Mouse (Mus musculus): Measurements from ENCODE around the gene Shisa5. TPM values are rescaled to one million over a fixed set of nuclear protein-coding genes. Genes with fewer than 3 reads are reported as not detected.

Shisa5 gene
- total RNA-seq, 1 experiment from 2014 or later, result 54.1 TPM

DNA sequence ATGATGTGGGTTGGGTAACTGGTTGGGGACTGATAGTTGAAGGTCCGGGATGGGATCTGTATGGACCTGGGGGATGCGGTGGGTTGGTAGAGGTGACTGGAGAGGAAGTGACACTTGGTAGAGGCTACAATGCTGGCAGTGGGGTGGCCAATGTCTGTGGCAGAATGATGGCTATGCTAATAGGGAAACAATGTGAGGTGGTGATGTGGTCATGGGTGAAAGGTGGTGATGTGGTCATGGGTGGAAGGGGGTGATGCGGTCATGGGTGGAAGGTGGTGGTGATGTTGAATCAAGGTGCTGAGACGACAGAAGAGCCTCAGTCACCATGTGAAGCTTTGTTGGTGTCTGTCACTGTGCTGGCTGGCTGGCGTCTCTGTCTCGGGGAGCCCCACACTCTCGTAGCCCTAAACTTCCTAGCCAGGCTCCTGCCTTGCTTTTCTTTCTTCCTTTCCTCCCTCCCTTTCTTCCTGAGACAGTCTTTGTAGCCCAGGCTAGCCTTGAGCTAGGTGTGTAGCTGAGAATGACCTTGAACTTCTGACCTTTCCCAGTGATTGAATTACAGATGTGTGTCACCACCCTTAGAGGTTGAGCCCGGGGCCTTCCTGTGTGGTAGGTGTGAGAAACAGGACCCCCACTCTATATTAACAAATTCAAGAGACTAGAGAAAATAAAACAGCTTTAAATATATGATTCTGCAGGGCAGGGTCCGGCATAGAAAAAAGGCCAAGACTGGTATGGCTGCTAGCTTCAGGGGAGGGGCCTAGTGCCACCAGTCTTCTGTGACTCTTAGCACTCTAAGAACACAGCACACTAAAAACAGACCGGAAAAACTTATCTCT is 13.5 kb downstream of the Shisa5 start:
- peak; percentile 24 for ATAC-seq (replicated peaks; ENCODE audit: low read depth, poor library complexity, severe bottlenecking)

DNA sequence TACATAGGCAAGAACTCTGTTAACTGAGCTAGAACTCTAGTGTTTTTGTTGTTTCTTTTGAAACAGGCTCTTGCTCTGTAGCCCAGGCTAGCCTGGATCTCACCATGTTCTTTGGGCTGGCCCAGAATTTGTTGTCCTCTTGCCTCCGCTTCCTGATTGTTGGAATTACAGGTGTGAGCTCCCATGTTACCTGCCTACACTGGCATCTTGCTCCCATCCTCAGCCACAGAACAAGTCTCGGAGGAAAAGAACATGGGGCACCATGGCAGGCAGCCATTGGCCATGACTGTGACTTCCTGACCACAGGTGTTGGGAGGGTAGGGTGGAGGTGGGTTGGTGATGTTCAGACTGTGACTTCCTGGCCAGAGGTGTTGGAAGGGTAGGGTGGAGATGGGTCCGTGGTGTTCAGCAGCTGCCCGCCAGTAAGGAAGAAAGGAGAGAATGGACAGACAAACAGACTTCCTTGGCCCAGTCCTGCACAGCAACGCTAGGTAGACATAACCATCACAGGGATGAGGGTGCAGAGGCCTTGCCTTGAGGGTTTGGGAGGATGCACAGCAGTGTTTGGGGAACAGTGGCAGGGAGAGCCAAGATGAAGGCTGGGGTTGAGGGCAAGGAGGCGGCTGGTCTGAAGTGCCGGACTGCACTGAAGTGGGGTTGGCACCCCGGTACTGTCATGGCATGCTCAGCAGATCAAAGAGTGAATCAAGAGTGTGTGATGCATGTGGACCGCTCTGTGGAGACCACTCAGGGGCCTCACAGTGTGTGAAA is 14.3 kb downstream of the Shisa5 start:
- ATAC-seq (replicated peaks; ENCODE audit: low read depth, poor library complexity, severe bottlenecking), result no peak

DNA sequence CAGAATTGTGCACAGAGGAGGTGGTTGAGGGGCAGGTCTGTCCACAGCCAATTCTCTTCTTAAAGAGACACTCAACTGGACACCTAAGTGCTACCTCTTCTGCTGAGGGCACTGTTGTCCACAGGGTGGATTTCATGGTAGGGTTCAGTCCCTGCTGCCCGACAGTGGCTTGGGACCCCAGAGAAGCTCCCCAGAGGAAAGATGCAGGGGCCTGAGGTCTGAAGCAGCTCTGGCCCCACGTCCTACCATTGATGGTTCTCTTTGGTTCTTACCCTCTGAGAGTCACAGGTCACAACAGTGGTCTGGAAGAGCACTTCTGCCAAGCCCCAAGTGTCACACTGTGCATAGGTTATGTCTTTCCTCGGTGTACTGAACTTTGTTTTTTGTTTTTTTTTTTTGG is 15.0 kb downstream of the Shisa5 start:
- ATAC-seq (replicated peaks; ENCODE audit: low read depth, poor library complexity, severe bottlenecking), result no peak

DNA sequence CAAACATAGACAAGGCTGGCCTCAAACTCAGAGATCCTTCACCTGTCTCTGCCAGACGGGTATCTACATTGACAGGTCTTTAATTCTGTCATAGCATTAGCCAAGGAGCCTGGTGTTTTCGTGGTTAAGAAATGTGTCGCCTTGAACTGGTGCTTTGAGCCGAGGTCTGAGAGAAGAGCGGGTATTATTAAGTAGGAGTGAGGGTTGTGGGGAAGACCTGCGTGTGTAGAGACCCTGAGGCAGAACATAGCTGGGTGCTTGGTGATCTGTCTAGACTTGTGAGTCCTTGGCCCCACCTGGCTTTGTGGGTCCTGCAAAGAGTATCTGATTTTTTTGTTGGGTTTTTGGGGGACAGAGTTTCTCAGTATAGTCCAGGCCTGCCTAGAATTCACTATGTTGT is 15.5 kb downstream of the Shisa5 start:
- ATAC-seq (replicated peaks; ENCODE audit: low read depth, poor library complexity, severe bottlenecking), result no peak

DNA sequence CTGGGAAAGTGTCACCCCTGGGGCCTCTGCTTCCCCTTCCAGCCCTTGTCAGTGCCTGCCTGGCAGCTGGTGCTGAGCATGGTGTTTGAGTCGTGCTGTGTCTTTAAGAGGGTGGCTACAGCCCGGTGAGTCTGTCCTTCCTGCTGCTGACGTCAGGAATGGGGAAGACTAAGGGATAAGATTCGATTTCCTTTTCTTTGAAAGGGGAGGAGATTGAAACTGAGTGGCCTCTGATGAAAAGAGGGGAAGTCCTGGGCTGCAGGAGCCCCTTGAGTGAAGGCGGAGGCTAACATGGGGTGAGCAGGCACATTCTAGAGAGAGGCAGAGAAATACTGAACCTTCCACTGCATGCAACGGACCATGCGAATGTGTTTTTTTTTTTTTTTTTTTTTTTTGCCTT is 16.3 kb downstream of the Shisa5 start:
- ATAC-seq (replicated peaks; ENCODE audit: low read depth, poor library complexity, severe bottlenecking), result peak; percentile 69

DNA sequence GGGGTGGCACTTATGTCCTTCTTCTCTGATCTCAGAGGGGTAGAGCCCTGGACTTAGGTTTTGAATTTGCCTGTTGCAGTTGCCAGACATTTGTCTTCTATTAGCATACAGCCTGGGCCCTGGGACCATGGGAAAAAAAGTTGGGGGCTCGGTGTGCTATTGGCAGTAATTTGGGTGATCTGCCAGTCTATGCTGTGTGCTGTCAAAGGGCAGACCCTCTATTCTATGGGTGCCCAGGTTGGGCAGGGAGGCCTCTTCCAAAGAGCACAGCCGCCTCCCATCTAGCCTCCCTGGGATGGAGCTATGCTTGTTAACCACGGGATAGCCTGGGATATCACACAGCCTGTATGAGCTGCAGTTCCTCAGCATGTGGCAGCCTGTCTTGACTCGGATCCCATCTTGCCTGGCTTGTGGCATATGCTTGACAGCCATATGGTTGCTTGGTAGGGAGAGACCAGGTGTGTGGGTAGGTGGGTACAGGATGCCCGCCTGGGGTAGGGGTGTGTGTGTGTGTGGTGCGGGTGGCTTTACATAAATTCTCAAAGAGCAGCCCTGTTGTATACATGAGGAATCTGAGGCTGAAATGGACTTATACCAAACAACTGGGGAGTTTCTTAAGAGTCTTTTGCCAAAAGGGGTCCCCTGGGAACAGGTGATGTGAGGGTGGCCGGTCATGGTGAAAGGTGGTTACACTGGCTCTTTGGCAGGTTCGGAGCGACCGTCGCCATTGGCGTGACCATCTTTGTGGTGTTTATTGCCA is 17.1 kb downstream of the Shisa5 start:
- no peak for ATAC-seq (replicated peaks; ENCODE audit: low read depth, poor library complexity, severe bottlenecking)

DNA sequence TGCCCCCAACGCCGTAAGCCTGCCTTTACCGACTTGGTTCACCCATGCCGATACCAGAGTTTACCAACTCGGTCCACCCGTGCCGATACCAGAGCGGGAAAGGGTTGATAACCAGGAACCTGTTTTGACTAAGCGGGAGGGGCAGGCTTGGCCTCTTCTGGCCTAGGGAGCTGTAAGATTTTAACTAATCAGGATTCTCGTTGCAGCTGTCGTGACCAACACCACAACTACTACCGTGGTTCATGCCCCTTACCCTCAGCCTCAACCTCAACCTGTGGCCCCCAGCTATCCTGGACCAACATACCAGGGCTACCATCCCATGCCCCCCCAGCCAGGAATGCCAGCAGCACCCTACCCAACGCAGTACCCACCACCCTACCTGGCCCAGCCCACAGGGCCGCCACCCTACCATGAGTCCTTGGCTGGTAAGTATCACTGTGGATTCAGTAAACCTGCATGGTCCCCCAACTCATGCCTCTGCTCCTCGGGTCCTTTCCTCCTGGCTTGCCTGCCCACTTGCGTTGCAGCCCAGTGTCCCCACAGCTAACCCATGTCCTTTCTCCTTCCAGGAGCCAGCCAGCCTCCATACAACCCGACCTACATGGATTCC is 17.8 kb downstream of the Shisa5 start:
- no peak for ATAC-seq (replicated peaks; ENCODE audit: low read depth, poor library complexity, severe bottlenecking)

DNA sequence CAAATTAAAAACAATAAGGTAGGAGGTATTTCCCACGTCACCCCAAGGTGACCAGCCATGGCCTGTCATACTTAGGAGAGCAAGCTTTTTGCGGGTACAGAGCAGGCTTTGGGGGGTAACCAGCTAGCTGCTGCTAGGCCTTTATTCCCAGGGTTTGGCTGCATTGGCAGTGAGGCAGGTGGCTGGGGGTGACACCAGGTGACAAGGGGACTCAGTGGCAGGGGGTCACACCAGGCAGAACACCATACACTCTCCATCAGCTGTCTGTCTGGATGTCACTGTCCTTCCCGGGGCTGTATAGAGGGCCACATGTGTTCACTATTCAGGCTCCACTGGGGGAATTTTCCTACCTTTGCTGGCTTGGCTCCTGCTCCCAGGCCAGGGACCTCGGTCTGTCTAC is 18.6 kb downstream of the Shisa5 start:
- ATAC-seq (replicated peaks; ENCODE audit: low read depth, poor library complexity, severe bottlenecking), result no peak

DNA sequence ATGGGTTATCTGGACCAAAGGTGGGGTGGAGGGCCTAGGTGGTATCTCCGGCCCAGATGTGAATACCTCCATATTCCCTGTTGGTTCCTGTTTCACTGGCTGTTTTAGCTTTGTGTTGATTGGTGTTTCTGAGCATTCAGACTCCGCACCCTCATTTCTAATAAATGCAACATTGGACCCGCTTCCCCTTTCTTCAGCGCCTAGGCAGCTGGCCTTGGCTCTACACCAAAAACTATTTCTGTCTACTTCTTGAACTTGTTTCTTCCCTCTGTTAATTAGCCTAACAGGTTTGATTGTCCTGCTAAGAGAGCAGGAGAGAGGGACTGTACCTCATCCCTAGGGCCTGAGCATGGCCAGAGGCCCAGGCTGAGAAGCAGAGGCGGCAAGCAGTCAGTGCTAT is 19.2 kb downstream of the Shisa5 start:
- ATAC-seq (replicated peaks; ENCODE audit: low read depth, poor library complexity, severe bottlenecking), result peak; percentile 16; the same call in 1 of the 2 replicates

DNA sequence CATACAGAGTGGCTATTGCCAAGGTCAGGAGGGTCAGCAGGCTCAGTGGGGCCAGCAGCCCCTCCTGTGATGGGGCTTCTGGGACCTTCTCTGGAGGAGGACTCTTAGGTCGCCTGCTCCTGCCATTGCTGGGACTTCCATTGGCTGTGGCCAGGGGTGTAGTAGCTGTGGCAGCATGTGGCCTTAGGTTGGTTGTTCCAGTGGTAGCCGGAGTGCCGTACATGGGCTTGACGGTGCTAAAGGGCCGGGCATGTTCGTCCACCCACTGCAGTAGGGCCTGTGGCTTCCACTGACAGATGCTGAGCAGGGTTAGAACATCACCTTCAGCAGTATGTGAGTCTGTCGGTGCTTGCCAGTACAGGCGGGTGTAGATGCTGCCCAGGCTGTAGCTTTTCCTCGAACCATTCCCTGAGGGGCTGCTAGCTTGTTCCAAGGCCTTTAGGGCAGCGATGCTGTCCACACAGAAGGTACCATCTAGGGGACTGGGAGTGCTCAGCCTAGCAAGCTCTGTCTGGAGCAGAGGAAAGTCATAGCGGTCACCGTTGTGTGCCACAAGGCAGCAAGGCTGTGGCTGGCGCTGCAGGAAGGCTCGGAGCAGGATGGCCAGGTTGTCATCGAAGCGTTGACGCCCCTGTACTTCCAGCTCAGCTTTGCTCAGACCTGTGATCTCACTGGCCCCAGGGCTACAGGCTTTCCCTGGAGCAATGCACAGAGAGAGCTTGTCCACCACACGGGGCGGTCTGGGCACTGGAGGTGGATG is 19.8 kb downstream of the Shisa5 start:
- ATAC-seq (replicated peaks; ENCODE audit: low read depth, poor library complexity, severe bottlenecking), result no peak

DNA sequence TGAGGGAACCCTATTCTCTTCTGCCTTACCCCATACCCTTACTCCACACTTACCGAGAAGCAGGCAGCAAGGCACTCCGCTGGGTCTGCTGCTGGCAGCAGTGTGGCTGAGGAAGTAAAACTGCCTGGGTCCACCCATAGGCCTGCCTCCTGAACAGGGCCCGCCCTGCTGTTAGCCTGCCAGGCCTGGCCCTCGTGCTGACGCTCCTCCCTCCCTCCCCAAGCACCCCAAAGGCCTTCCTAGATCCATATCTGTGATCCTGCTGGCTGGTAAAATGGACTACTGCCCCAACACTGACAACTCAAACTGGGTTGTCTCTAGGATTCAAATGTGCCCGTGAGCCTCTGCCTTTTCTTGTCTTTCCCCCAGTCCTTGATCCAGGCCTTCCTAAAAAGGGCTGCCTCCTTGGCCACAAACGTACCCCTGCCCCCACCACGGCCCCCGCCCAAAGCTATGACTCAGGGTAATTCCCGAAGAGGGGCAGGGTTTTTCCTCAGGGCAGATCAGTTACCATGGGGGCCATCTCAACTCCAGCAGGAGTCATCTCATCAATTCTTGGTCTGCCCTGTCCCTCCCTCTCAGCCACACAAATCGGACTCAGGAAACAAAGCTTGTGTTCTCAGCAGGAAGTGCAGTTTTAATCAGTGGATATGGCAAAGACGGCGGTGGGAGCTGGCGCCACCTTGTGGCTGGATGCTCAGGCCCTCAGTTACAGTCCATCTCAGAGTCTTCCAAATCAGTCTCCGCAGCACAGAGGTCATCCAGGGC is 21.0 kb downstream of the Shisa5 start, which contains the start of gene Trex1:
Gene Trex1, minus strand, starts transcription at position 599 of the 768 bp plus-strand sequence.
- ATAC-seq (replicated peaks; ENCODE audit: low read depth, poor library complexity, severe bottlenecking), result peak; percentile 72

DNA sequence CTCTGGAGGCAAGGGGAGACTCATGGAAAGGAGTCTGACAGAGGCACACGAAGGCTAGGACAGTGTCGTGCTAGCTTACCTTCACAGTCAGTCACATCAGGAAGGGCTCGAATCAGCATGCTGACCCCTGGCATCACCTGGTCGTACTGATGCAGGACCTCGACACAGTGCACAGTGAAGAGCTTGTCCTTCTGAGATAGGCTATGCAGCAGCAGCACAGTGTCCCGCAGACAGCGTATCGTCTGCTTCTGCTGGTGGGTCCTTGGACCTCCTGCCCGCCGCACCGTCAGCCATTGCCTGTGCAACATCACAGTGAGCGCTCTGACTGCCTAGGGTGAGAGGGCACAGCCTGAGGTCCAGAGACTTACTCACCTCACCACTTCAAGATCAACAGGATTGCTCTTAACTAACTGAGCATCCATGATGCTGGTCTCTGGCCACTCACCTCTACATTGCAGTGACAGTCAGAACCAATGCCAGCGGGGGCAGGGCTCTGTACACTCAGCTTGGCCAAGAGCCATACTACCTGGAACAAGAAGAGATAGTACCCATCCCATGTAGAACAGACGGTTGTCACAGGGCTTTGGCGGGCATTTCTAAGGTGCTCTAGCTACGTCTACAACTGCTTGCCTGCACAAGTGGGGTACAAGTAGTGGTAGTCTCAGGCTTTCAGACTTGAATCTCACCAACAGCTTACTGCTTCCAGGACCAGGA is 22.0 kb downstream of the Shisa5 start:
- no peak for ATAC-seq (replicated peaks; ENCODE audit: low read depth, poor library complexity, severe bottlenecking)

DNA sequence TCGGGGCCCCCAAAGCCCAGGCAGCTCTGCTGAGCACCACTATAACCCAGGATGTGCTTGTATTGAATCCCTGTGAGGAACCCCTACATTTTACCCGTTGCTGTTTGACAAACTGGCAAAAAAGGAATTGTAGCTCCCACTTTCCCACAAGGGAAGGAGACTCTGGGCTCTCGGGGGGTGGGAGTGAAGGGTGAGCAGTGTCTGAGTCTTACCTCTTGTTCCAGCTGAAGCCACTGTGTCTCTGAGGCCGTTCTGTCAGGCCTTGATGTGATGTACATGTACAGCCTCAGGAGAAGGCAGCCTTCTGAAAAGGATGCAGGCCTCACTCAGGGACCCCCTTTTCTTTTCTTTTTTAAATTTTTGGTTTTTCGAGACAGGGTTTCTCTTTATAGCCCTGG is 22.5 kb downstream of the Shisa5 start:
- no peak for ATAC-seq (replicated peaks; ENCODE audit: low read depth, poor library complexity, severe bottlenecking)

DNA sequence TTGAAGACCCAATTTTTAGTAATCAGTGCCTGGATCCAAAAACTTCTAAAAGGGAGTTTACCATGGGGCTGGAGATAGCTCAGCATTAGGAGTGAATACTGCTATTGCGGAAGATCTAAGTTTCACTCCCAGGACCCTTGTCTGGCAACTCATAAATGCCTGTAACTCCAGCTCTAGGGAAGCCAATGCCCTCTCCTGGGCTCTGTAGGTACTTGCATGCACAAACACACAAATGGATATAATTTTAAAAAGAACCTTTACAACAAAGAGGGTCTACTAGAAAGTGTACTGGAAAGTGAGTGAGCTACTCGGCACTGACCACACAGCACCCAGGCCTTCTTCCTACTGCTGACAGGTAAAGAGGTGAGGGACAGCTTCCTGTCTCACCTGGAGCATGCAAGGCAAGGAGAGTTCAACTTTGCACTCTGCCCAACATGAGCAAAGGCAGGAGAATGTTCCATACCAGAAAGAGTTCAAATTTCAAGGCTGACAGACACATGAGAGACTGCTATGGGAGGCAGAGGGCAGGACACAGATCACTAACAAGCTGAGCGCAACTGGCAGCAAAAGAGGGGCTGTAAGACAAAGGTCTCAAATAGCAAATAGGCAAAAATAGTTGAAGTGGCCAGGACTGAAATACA is 29.9 kb downstream of the Shisa5 start:
- no peak for ATAC-seq (replicated peaks; ENCODE audit: low read depth, poor library complexity, severe bottlenecking)

DNA sequence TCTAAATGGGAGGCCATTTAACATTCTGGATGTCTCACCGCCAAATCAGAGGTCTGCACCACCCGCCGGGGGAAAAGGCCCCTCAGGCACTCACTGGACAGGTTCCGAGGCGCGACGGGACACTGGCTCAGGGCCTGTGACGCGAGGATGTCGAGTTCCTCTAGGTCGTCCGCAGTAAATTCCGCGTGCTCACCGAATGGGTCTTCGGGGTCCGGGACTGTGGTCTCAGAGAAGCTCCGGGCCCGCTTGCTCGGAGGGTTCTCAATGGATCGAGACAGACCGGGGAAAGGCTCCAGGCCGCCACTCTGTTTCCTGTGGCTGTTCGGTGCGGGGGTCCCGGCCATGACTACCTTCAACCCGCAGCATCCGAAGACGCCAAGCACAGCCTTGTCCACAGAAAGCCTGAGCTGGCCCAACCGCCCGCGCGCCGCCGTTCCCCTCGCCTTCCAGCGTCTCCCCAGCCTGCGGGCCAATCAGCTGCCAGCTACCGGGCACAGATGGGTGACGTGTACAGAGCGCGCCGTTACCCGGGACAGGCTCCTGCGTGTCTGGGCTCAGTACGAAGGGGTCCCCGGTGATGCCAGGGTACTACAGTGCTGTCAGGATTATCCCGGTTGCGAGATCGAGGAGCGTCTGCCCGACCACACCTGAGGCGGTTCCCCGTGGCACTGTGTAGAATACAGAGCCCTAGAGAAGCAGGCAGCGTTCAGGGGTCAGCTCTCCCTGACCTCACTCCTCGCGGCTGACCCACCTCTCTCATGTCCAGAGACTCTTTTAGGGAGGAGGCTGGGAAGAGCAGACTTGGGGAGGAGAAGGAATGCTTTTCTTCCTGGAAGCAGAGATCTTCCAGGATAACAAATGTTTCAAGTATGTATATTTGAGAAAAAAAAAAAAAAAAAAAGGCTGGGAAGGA is 35.6 kb downstream of the Shisa5 start, which contains the start of gene Atrip:
Gene Atrip, minus strand, starts transcription at position 464 of the 913 bp plus-strand sequence.
- ATAC-seq (replicated peaks; ENCODE audit: low read depth, poor library complexity, severe bottlenecking), result peak; percentile 99

DNA sequence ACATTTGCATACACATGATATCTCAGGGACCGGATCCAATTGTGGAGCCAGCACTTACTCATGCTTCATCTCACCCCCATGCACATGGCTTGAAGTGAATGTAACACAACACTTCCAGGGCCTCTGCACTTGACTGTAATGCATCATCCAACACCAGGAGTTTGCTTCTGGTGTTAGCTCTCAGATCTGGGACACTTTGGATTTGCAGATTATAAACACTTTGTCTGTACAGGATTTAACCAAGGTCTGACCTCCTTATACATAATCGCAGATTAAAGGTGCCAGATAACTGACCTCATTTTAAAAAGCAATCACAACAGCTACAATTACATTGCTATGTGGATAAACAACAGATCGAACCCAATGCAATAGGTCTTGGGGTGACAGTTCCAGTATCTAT is 42.2 kb downstream of the Shisa5 start:
- no peak for ATAC-seq (replicated peaks; ENCODE audit: low read depth, poor library complexity, severe bottlenecking)

DNA sequence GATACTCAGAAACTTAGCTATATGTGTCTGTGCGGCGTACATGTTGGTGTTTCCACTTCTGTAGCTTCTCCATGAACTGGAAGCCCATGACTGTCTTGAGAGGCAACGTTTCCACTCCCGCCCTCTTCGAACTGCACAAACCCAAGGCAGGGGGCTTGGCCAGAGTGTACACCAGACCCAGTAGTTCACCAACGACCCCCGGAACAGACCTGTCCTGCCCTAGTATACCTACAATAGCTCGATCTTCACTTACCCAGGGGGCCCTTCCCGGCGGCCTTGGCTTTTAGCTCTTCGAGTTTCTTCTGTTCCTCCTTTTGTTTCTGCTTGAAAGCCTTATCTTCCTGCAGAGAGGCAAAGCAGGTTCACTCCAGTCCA is 43.4 kb downstream of the Shisa5 start:
- ATAC-seq (replicated peaks; ENCODE audit: low read depth, poor library complexity, severe bottlenecking), result no peak

Data from common myeloid progenitor, adult 5-6 weeks (primary cell).